Mouse (Mus musculus) gonadal fat pad, adult 2 months (tissue): ENCODE measurements around the gene Gm20662. TPM values are rescaled to one million over a fixed set of nuclear protein-coding genes. Genes with fewer than 3 reads are reported as not detected.

Experiments
- DNase-seq: peaks from one replicate; pipeline ENCODE4 v3.0.0-alpha.2; 2012; ENCODE audit warnings: low read depth
- polyA plus RNA-seq: library from polyadenylated mRNA; depleted of rRNA; stranded (reverse); fragments of >200 nt; gene quantifications from 2 replicates; pipeline ENCODE4 v1.2.3, GENCODE M21; 2012; rRNA removed

Gene Gm20662
- 3.8 and 5.0 TPM in 2 replicates for polyA plus RNA-seq

- no peak for DNase-seq
Measured at GRCm38 (mm10) chr9:107996049-107996448, at the start of gene Gm20662. Gene Gm20662, plus strand, starts transcription at chr9:107996349.

GRCm38 (mm10) chr9:107947241-107948194, 48.6 kb upstream of the Gm20662 start:
- DNase-seq = no peak

GRCm38 (mm10) chr9:107949184-107949921, 46.8 kb upstream of the Gm20662 start:
- DNase-seq = no peak

- DNase-seq = no peak
Measured at GRCm38 (mm10) chr9:107949922-107950235, 46.3 kb upstream of the Gm20662 start, which contains the start of gene Traip. Gene Traip, plus strand, starts transcription at chr9:107950136.

GRCm38 (mm10) chr9:107950460-107951355, 45.4 kb upstream of the Gm20662 start:
- no peak for DNase-seq

GRCm38 (mm10) chr9:107955613-107956289, 40.4 kb upstream of the Gm20662 start:
- DNase-seq = no peak

- no peak for DNase-seq
Measured at GRCm38 (mm10) chr9:107957141-107957540, 39.0 kb upstream of the Gm20662 start.

GRCm38 (mm10) chr9:107959896-107960295, 36.3 kb upstream of the Gm20662 start:
- no peak for DNase-seq

GRCm38 (mm10) chr9:107960928-107961327, 35.2 kb upstream of the Gm20662 start:
- no peak for DNase-seq

- DNase-seq = no peak
Measured at GRCm38 (mm10) chr9:107961351-107961762, 34.8 kb upstream of the Gm20662 start.

- no peak for DNase-seq
Measured at GRCm38 (mm10) chr9:107961881-107962280, 34.3 kb upstream of the Gm20662 start.

GRCm38 (mm10) chr9:107962916-107963315, 33.2 kb upstream of the Gm20662 start:
- no peak for DNase-seq

GRCm38 (mm10) chr9:107963700-107964099, 32.4 kb upstream of the Gm20662 start:
- DNase-seq = no peak

GRCm38 (mm10) chr9:107964681-107965080, 31.5 kb upstream of the Gm20662 start:
- DNase-seq = no peak

- DNase-seq = no peak
Measured at GRCm38 (mm10) chr9:107966676-107967075, 29.5 kb upstream of the Gm20662 start.

- no peak for DNase-seq
Measured at GRCm38 (mm10) chr9:107967437-107967836, 28.7 kb upstream of the Gm20662 start.

- no peak for DNase-seq
Measured at GRCm38 (mm10) chr9:107968531-107968930, 27.6 kb upstream of the Gm20662 start.

- no peak for DNase-seq
Measured at GRCm38 (mm10) chr9:107970311-107970710, 25.8 kb upstream of the Gm20662 start.

GRCm38 (mm10) chr9:107971690-107972541, 24.2 kb upstream of the Gm20662 start:
- no peak for DNase-seq
